Mouse (Mus musculus): Measurements from ENCODE around the gene S1pr4. TPM values are rescaled to one million over a fixed set of nuclear protein-coding genes. Genes with fewer than 3 reads are reported as not detected.
A peak's percentile ranks its signal among the peaks of the same experiment; 100 is the strongest.

Gene S1pr4
- polyA plus RNA-seq, 1 experiment from 2014 or later, result 0.72 TPM

- Histone ChIP-seq H3K4me2 (replicated peaks; ENCODE audit: low read depth, low read length) (no peak overlapping the region), H3K9me3 (ENCODE audit: control insufficient read depth, low read depth, low read length) (no peaks in the 10 kb centered on the region), H3K36me3 (ENCODE audit: control insufficient read depth, insufficient read depth, low read length) (peaks cover 10% of the 10 kb centered on the region), H3K27ac (ENCODE audit: low read length) (peak overlapping the region; percentile 39; the same call in 1 of the 2 replicates), H3K4me3 (ENCODE audit: low read depth, low read length) (no peak overlapping the region), H3K9ac (replicated peaks; ENCODE audit: low read depth, low read length) (no peak overlapping the region), H3K27me3 (ENCODE audit: control insufficient read depth, insufficient read depth, low read length) (no peaks in the 10 kb centered on the region), H3K4me1 (ENCODE audit: control insufficient read depth, insufficient read depth, low read length) (0 out of 2 replicates have a peak, but pooled peaks cover 9% of the 10 kb centered on the region)
- ATAC-seq (ENCODE audit: insufficient number of reproducible peaks, insufficient read depth, low FRiP score, low read depth), result peak; percentile 15; the same call in 1 of the 2 replicates
- WGBS, result 54% methylated on average over 12 of the region's 13 CpGs
Observed at GRCm38 (mm10) chr10:81525017-81525694, 25.2 kb upstream of the S1pr4 start.

GRCm38 (mm10) chr10:81524051-81524605 lies 24.2 kb upstream of the S1pr4 start, which contains the start of gene Gna15:
Gene Gna15 (minus strand): TSS chr10:81524225.
- 10% methylated on average over 9 of the region's 9 CpGs for WGBS
- ATAC-seq (ENCODE audit: insufficient number of reproducible peaks, insufficient read depth, low FRiP score, low read depth), result peak; percentile 34

GRCm38 (mm10) chr10:81523570-81523969 lies 23.6 kb upstream of the S1pr4 start:
- Histone ChIP-seq H3K4me3 (ENCODE audit: low read depth, low read length) (0 out of 2 replicates have a peak overlapping the region, but pooled peaks have one; percentile 8), H3K27me3 (ENCODE audit: control insufficient read depth, insufficient read depth, low read length) (no peaks in the 10 kb centered on the region), H3K9ac (replicated peaks; ENCODE audit: low read depth, low read length) (no peak overlapping the region), H3K4me1 (ENCODE audit: control insufficient read depth, insufficient read depth, low read length) (0 out of 2 replicates have a peak, but pooled peaks cover 9% of the 10 kb centered on the region), H3K9me3 (ENCODE audit: control insufficient read depth, low read depth, low read length) (no peaks in the 10 kb centered on the region), H3K4me2 (replicated peaks; ENCODE audit: low read depth, low read length) (no peak overlapping the region; the same call in 1 of the 2 replicates), H3K27ac (ENCODE audit: low read length) (peak overlapping the region; percentile 39; the same call in 1 of the 2 replicates), H3K36me3 (ENCODE audit: control insufficient read depth, insufficient read depth, low read length) (no peaks in the 10 kb centered on the region)
- ATAC-seq (ENCODE audit: insufficient number of reproducible peaks, insufficient read depth, low FRiP score, low read depth), result no peak
- 18% methylated on average over 19 of the region's 19 CpGs for WGBS

More at GRCm38 (mm10) chr10:81524051-81524605, 24.2 kb upstream of the S1pr4 start, which contains the start of gene Gna15:
- Histone ChIP-seq H3K4me3 (ENCODE audit: low read depth, low read length) (0 out of 2 replicates have a peak within 1 kb of the TSS, but pooled peaks have one; percentile 8), H3K36me3 (ENCODE audit: control insufficient read depth, insufficient read depth, low read length) (no peaks in the 10 kb centered on the region), H3K27ac (ENCODE audit: low read length) (peak within 1 kb of the TSS; percentile 39), H3K4me1 (ENCODE audit: control insufficient read depth, insufficient read depth, low read length) (0 out of 2 replicates have a peak, but pooled peaks cover 9% of the 10 kb centered on the region), H3K9ac (replicated peaks; ENCODE audit: low read depth, low read length) (no peak within 1 kb of the TSS), H3K4me2 (replicated peaks; ENCODE audit: low read depth, low read length) (no peak within 1 kb of the TSS; the same call in 1 of the 2 replicates), H3K27me3 (ENCODE audit: control insufficient read depth, insufficient read depth, low read length) (no peaks in the 10 kb centered on the region), H3K9me3 (ENCODE audit: control insufficient read depth, low read depth, low read length) (no peaks in the 10 kb centered on the region)

DNA sequence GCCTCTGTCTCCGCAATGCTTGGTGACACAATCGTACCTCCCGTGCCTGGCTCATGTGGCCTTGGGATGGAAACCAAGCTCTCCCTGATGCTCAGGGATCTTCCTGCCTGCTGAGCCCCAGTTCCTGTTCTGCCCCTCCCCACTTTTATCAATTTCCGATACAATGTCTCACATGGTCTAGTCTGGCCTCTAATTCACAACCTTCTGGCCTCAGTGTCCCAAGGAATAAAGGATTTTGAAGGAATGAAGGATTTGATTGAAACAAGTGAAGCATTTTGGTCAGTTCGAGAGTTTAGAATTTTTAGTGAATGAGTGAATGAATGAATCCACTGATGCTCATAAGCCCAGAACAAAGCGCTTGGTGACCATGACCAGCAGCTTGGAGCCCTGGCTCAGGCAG lies 23.2 kb upstream of the S1pr4 start:
- 71% methylated on average over 6 of the region's 6 CpGs for WGBS
- Histone ChIP-seq H3K9me3 (ENCODE audit: control insufficient read depth, low read depth, low read length) (no peaks in the 10 kb centered on the region), H3K27ac (ENCODE audit: low read length) (no peak overlapping the region), H3K4me1 (ENCODE audit: control insufficient read depth, insufficient read depth, low read length) (0 out of 2 replicates have a peak, but pooled peaks cover 9% of the 10 kb centered on the region), H3K4me2 (replicated peaks; ENCODE audit: low read depth, low read length) (no peak overlapping the region; the same call in 1 of the 2 replicates), H3K36me3 (ENCODE audit: control insufficient read depth, insufficient read depth, low read length) (no peaks in the 10 kb centered on the region), H3K9ac (replicated peaks; ENCODE audit: low read depth, low read length) (no peak overlapping the region), H3K27me3 (ENCODE audit: control insufficient read depth, insufficient read depth, low read length) (no peaks in the 10 kb centered on the region), H3K4me3 (ENCODE audit: low read depth, low read length) (no peak overlapping the region)
- ATAC-seq (ENCODE audit: insufficient number of reproducible peaks, insufficient read depth, low FRiP score, low read depth), result no peak

DNA sequence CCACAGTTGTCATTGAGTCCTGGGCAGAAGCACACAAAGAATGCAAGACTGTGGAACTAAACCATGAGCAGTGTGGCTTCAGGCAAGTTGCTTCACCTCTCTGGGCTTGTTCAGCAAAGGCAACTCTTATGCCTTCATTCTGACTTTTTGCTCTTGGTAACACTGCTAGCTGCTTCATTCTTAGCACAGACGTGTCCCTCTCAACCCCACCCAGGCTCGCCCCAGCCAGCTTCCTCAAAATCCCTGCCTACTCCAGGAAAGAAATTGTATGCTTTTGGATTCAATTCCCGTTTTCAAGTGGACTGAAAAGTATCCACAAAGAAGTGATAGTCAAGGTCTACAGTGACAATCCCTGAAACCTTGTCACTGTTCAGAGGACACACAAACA lies 20.0 kb upstream of the S1pr4 start:
- 67% methylated on average over 3 of the region's 3 CpGs for WGBS
- no peak for ATAC-seq (ENCODE audit: insufficient number of reproducible peaks, insufficient read depth, low FRiP score, low read depth)
- no peaks in the 10 kb centered on the region for H3K27me3 ChIP-seq (ENCODE audit: control insufficient read depth, insufficient read depth, low read length)
- no peak overlapping the region for H3K4me3 ChIP-seq (ENCODE audit: low read depth, low read length)
- H3K4me1 ChIP-seq (ENCODE audit: control insufficient read depth, insufficient read depth, low read length), result 0 out of 2 replicates have a peak, but pooled peaks cover 9% of the 10 kb centered on the region
- H3K9me3 ChIP-seq (ENCODE audit: control insufficient read depth, low read depth, low read length), result no peaks in the 10 kb centered on the region
- H3K27ac ChIP-seq (ENCODE audit: low read length), result no peak overlapping the region
- no peaks in the 10 kb centered on the region for H3K36me3 ChIP-seq (ENCODE audit: control insufficient read depth, insufficient read depth, low read length)
- H3K4me2 ChIP-seq (replicated peaks; ENCODE audit: low read depth, low read length), result no peak overlapping the region
- H3K9ac ChIP-seq (replicated peaks; ENCODE audit: low read depth, low read length), result no peak overlapping the region

DNA sequence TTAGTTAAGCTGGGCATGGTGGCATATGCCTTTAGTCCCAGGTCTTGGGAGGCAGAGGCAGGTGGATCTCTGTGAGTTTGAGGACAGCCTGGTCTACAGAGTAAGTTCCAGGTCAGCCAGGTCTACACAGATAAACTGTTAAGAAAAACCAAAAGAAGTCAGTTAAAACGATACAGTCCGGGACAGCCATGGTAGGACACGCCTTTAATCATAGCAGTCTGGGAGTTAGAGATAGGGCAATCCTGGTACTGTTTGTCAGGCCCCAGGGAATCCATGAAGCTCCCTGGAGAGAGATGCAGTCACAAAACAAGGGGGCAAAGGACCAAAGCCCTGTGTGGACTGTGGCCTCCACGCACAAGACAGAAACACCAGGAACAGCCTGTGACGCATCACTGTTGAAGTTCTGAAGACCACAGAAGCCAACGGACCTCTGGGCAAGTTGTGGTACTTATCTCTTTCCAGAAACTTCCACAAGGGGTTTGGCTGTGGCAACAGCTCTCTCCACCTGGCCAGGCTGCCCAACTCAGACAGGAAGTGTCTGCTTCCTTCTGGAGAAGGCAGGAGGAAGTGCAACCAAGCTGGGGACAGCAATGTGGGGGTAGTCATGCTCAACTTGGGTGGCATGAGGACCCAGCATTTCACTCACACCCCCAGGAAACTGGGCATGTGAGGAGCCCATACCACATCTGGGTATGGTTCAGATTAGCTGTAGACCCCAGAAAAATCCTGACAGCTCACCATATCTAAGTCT lies 19.5 kb upstream of the S1pr4 start:
- H3K27ac ChIP-seq (ENCODE audit: low read length), result no peak overlapping the region
- no peaks in the 10 kb centered on the region for H3K9me3 ChIP-seq (ENCODE audit: control insufficient read depth, low read depth, low read length)
- H3K4me1 ChIP-seq (ENCODE audit: control insufficient read depth, insufficient read depth, low read length), result 0 out of 2 replicates have a peak, but pooled peaks cover 9% of the 10 kb centered on the region
- 75% methylated on average over 6 of the region's 6 CpGs for WGBS
- no peaks in the 10 kb centered on the region for H3K27me3 ChIP-seq (ENCODE audit: control insufficient read depth, insufficient read depth, low read length)
- no peaks in the 10 kb centered on the region for H3K36me3 ChIP-seq (ENCODE audit: control insufficient read depth, insufficient read depth, low read length)
- no peak overlapping the region for H3K4me2 ChIP-seq (replicated peaks; ENCODE audit: low read depth, low read length)
- H3K4me3 ChIP-seq (ENCODE audit: low read depth, low read length), result no peak overlapping the region
- H3K9ac ChIP-seq (replicated peaks; ENCODE audit: low read depth, low read length), result no peak overlapping the region
- ATAC-seq (ENCODE audit: insufficient number of reproducible peaks, insufficient read depth, low FRiP score, low read depth), result no peak

- H3K27ac ChIP-seq (ENCODE audit: low read length), result no peak overlapping the region
- H3K27me3 ChIP-seq (ENCODE audit: control insufficient read depth, insufficient read depth, low read length), result no peaks in the 10 kb centered on the region
- no peak overlapping the region for H3K4me2 ChIP-seq (replicated peaks; ENCODE audit: low read depth, low read length)
- no peak overlapping the region for H3K9ac ChIP-seq (replicated peaks; ENCODE audit: low read depth, low read length)
- no peaks in the 10 kb centered on the region for H3K36me3 ChIP-seq (ENCODE audit: control insufficient read depth, insufficient read depth, low read length)
- no peaks in the 10 kb centered on the region for H3K9me3 ChIP-seq (ENCODE audit: control insufficient read depth, low read depth, low read length)
- 0 out of 2 replicates have a peak, but pooled peaks have one; percentile 18 for ATAC-seq (ENCODE audit: insufficient number of reproducible peaks, insufficient read depth, low FRiP score, low read depth)
- no peak overlapping the region for H3K4me3 ChIP-seq (ENCODE audit: low read depth, low read length)
- 16% methylated on average over 4 of the region's 4 CpGs for WGBS
- H3K4me1 ChIP-seq (ENCODE audit: control insufficient read depth, insufficient read depth, low read length), result 0 out of 2 replicates have a peak, but pooled peaks cover 2% of the 10 kb centered on the region
Observed at GRCm38 (mm10) chr10:81518546-81518945, 18.6 kb upstream of the S1pr4 start.

GRCm38 (mm10) chr10:81517227-81517626 lies 17.3 kb upstream of the S1pr4 start:
- Histone ChIP-seq H3K4me1 (ENCODE audit: control insufficient read depth, insufficient read depth, low read length) (no peaks in the 10 kb centered on the region), H3K9me3 (ENCODE audit: control insufficient read depth, low read depth, low read length) (no peaks in the 10 kb centered on the region), H3K27ac (ENCODE audit: low read length) (no peak overlapping the region), H3K36me3 (ENCODE audit: control insufficient read depth, insufficient read depth, low read length) (no peaks in the 10 kb centered on the region), H3K9ac (replicated peaks; ENCODE audit: low read depth, low read length) (no peak overlapping the region), H3K4me3 (ENCODE audit: low read depth, low read length) (no peak overlapping the region), H3K27me3 (ENCODE audit: control insufficient read depth, insufficient read depth, low read length) (no peaks in the 10 kb centered on the region), H3K4me2 (replicated peaks; ENCODE audit: low read depth, low read length) (no peak overlapping the region)
- ATAC-seq (ENCODE audit: insufficient number of reproducible peaks, insufficient read depth, low FRiP score, low read depth), result no peak
- 83% methylated on average over 8 of the region's 8 CpGs for WGBS

Data from stomach, embryonic 14.5 days (tissue).